Mouse (Mus musculus) ovary, postnatal 10 days (tissue): Measurements from ENCODE around the gene Pltp.

Experiments used
- DNase-seq: peaks from one replicate; pipeline ENCODE4 v3.0.0; 2022; ENCODE audit warnings: low spot score

Gene Pltp

DNA sequence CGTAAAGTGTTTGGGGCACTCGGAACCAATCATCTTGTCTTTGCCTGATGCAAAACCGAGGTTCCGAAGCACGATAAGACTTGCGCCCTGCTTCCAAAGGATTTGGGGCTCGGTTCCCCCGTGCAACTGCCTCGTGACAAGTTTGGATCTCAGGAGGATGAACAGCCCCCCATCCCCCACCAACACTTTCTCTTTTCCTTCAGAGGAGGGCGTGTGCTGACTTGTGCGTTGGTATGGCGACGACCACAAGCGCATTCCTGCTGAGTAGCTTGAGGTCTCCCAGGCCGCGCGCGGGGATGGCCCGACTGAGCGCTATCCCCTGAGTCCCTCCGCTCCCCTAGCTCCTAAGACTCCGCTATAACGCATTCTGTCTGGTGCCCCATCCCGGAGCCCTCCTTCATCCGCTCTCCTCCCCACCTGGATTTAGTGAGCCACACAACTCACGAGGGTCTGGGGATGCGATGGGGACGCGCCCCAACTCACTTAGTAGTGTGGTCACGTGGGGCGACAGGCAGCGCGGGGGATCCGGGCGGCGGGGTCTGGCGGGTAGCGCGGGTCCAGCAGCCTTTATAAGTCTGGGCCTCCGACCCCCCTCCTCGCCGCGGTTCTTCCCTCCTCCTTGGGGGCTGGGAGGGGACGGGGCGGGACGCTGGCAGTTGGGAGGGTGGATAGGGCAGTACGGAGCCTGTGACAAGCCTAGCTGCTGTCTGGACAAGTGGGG, at the start of gene Pltp:
Pltp (minus strand) TSS at position 611 of the 721 bp plus-strand sequence.
- no peak for DNase-seq

DNA sequence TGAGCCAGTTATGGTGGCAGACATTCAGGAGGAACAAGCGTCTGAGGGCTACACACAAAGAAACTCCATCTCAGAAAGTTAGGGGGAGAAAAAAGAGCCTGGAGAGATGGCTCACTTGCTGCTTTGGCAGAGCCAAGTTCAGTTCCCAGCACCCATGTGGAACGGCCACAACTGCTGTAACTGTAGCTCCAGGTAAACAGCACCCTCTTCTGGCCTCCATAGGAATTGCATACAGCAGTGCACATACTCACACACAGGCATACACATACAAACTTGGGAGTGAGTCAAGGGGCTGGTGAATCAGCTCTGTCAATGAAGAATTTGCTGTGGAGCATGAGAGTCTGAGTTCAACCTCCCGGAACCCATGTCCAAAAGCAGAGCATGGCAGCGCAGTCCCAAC, 48.6 kb upstream of the Pltp start:
- DNase-seq, result no peak

DNA sequence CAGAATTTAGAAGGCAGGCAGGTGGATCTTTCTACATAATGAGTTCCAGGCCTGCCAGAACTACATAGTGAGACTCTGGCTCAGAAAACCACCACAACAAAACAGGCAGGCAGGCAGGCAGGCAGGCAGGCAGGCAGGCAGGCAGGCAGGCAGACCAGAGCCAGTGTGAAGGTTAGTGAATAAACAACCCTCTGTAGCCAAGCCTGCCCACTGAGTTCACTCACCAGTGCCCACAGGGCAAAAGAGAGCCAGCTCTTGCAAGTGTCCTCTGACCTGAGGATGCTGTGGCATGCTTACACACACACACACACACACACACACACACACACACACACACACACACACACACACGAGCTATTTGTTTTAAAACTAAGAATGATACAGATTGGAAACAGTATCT, 46.0 kb upstream of the Pltp start:
- no peak for DNase-seq

DNA sequence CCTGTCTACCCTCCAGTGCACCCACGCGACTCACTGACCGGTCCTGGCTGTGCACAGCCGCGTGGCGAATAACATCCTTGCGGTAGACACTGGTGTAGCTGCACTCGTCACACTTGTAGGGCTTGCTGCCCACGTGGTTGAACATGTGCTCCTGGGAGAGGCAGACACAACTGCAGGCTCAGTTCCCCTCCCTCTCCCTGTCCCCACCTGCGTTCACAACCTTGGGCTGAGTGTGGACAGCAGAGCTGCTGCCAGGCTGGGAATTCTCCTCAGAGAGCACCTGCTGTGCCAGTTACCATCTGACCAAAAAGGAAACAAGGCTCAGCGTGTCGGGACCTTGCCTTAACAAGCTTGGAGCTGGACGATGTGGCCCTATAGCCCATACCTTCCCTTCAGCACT, 43.9 kb upstream of the Pltp start:
- no peak for DNase-seq

DNA sequence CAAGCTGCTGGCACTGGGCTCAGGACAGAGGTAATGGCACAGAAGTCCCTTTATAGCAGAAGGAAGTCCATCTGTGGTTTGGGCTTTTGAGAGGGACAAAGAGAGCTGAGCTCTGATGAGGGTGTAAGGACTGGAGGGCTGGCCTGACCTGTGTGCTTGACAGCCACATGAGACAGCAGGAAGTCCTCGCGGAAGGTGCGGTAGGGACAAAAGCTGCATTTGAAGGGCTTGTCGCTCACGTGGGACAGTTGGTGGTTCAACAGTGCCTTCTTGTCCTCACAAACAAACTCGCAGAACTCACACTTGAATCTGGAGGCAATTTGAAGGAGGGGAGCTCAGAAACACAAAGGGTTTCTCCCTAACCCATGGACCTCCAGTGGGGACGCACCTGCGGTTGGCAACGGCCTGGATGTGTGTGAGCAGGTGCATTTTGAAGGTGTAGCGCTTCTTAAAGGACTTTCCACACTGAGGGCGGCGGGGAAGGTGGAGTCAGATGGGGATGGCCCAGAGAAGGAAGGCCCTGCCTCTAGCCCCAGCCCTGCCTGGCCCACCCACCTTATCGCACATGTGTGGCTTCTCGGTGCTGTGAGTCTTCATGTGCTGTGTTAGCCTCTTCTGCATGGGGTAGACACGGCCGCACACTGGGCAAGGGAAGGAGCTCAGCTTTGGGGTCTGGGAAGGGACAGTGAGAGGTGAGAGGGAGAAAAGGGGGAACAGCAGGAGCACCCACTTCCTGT, 42.4 kb upstream of the Pltp start:
- DNase-seq, result no peak

DNA sequence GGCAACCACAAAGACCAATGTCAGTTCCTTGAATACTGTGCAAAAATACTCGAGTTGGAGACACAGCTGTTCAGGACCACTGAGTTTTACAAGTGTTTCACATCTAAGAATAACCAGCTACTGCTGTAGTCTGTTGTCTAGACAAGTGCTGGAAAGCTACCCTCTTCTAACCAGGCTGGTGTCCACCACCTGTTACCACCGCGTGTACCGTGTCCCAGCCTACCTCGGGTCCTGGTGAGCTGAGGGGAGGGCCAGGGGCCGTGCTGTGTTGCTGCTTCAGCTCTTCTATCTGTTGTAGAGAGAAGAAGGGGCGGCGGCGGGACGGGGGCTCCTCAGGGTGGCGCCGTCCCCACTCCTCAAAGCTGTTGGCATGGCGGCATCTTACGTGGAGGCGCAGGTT, 41.5 kb upstream of the Pltp start:
- DNase-seq, result no peak

DNA sequence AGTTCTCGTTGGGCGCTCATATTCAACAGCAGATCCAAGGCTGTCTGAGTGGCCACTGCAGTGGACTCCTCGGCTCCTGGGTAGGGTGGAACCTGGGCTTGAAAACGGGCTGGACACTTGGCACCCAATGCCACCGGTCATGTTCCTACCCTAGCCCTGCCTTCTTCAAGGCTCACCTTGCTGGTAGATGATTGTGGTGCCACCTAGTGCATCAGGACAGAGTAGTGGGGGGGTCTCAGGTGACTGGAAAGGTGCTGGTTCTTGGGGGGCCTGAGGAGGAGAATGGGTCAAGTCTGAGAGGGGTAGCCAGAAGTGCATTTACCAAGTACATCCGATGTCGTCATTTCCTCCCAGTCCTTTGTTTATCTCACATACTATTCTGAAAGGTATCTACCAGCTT, 40.5 kb upstream of the Pltp start:
- no peak for DNase-seq

DNA sequence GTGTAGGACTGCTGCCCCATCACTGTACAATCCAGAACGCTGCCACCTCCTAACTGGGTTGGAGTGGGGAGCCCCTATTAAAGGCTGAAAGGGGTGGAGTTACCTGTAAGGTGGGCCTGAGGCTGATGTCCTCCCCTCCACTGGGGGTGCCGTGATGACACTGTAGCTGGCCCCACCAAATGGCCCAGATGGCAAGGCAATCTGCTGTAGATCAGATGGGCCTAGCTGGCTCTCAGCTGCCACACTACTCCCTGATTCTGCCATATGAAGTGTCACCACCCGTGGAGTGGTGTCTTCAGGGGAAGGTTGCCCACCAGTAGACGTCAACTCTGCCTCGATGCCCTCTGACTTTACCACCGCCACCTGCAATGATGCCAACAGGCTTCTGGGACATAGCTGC, 38.4 kb upstream of the Pltp start:
- DNase-seq, result no peak

DNA sequence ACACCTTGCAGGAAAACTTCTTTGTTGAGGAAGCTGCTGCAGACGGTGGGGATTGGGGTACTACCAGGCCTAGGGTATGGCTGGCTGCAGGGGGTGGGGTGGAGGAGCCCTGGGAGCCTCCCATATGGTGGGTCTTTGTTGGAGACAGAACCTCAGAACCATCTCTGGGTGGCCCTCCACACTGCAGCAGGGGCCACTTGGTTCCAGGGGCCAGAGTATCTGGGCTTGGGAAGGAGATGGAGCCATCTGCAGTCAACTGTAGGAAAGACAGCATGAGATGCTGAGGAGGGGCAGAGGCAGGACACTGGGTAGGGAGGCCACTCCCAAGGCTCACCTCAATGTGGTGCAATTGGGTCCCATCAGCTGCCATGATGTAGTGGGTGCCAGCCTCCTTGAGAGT, 37.1 kb upstream of the Pltp start:
- no peak for DNase-seq

DNA sequence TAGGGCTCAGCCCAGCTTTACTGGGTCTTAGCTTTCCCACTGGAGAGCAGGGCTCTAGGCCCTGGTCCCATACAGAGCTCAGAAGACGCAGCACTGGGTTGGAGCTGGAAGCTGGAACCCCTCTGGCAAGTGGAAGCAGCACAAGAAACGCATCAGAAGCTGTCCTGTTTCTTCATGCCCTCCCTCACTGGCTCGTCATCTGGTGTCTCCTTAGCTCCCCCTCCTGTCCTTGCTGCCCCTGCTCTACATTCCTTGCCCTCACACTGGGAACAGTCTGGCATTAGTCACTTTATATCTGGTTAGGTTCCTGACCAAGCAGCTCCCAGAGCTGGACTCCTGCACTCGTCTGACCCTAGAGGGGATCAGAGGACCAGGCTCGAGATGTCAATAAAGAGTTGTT, 36.5 kb upstream of the Pltp start:
- no peak for DNase-seq

DNA sequence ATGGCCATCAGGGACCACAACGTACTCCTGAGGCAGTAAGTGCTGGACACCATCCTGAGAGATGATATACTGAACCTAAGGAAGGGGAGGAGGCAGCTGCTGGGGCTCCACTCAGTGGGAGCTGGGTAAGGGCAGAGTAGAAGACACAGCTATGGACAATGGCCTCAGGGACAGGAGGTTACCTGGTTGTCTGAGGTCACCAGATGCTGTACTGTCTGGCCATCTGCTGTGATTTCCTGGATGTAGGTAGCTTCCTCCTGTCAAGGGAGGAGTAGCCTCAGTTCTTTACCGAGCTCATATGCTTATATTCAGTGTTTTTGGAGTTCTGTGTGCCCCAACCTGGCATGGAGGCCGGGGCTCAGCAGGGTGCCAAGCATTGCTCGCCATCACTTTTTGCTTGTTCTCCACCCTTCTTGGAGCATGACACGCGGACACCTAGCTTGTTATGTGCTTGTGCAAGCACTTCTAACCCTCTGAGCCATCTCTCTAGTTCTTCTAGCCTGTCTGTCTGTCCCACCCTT, 35.2 kb upstream of the Pltp start:
- no peak for DNase-seq

DNA sequence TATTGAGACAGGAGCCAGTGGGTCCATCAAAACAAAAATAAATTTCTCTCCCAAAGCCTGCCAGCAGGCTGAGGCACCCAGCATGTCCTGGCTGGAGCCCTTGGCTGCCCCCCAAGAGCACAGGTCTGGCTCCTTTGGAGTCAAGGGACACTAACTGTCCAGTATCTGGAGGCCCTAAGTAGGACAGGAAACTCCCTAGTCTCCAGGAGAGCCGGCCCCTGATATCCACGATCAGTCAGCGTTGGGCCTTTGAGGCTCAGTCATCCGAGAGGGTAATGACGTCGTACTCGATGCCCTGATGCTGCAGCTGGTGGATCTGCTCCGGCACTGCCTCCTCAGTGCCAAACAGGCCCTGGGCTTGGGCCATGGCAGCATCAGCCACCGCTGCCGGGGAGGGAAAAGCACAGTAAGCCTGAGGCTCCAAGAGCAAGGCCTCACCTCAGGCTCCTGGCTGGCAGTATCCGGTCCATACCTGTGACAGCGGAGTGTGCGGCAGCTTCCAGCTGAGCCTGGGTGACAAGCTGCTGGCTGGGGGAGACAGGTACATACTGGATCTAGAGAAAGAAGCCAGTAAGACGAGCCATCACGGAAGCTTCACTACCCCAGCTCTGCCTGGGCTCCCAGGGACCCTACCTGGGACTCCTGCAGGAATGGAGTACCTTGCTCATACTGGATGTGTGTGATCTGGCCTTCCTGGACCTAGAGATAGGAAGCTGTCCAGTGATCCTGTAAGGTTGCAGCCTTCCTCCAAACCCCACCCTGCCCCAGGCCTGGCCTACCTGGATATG, 34.6 kb upstream of the Pltp start:
- DNase-seq, result no peak

DNA sequence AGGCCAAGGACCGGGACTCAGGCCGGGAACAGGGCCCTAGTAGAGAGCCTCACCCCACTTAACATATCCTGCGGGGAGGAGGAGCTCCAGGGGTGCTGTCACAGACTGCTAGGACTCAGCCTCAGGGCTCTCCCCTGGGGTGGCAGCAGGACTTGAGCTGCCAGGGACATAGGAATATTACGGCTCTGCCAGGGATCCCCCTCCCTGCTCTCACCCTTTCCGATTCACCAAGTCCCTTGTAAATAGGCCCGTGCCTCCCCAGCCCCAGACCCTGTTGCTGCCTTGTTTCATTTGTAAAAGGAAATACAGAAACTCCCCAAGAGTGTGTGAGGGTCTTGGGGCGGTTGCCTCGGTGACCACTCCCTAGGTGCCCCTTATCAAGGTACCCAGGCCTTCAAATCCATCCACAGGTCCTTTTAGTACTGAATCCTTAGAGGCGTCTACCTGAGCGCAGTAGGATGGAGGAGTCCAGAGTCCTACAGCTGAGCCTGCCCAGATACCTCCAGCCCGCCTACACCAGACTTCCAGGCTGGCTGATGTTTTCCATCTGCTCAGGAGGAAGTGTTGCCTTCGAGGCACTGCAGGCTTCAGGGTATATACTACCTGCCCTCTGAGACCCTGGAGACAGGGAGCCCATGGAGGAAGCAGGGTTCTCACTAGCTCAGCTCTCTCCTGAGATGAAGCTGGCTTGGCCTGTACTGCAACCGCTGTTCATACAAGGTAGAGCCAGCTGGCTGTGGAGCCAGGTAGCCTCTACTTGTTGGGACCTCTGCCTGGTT, 33.7 kb upstream of the Pltp start:
- DNase-seq, result no peak

DNA sequence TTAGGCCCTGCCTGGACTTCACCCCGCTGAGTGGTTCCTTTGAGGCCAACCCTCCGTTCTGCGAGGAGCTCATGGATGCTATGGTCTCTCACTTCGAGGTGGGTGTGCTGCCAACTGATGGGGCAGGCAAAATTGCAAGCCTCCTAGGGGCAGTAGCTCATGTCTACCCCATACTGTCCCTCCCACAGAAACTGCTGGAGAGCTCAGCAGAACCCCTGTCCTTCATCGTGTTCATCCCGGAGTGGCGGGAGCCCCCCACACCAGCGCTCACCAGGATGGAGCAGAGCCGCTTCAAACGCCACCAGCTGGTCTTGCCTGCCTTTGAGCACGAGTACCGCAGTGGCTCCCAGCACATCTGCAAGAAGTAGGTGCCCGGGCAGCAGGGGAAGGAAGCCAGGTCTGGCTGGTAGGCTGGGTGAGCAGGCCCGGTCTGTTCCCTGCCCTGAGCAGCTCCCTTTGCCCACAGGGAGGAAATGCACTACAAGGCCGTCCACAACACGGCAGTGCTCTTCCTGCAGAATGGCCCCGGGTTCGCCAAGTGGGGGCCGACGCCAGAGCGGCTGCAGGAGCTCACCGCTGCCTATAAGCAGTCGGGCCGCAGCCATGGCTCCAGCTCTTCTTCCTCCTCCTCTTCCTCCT, 33.0 kb upstream of the Pltp start:
- no peak for DNase-seq

DNA sequence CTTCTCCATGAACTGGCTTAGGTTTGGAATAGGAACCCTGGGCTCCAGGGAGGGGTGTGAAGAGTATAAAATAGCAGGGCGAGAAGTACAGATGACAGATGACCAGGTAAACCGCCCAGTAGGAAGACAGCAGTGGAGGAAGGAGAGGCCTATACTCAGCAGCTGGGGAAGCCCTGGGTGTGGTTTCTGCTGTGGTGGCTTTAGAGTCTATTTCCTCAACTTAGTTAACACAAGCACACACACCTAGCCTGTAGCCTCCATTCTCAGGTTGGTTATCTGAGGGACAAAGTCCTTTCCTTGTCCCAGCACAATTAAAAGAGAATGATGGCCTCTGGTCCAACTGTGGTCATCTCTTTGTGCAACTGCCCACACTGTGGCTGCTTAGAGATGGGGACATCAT, 32.4 kb upstream of the Pltp start:
- DNase-seq, result no peak

DNA sequence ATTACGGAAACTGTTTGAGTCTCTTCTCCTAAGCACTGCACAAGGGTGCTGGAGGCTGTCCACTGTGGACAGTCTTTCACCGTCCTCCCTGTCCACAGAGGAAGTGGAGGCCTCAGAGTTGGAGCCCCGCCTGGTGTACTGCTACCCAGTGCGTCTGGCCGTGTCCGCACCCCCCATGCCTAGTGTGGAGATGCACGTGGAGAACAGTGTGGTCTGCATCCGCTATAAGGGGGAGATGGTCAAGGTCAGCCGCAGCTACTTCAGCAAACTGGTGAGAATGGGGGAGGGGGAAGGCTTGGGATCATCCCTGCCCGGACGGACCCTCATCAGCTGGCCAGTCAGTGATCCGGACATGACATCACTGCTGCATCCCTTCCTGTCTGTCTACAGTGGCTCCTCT, 31.5 kb upstream of the Pltp start:
- no peak for DNase-seq

DNA sequence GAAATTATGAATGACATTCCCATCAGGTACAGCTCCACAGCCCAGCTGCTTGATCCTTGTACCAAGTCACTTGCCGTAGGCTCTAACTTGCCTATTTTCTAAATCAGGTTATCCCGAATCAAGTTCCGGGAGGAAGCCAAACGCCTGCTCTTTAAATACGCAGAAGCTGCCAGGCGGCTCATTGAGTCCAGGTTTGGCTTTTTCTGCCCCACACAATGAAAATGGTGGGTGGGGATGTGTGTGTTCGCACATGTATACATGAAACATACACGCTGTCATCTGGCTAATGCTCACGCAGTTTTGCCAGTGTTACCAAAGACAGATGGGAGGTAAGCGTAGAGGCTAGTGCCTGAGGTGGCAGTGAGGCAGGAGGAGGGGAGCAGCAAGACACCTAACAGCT, 29.1 kb upstream of the Pltp start:
- DNase-seq, result no peak

DNA sequence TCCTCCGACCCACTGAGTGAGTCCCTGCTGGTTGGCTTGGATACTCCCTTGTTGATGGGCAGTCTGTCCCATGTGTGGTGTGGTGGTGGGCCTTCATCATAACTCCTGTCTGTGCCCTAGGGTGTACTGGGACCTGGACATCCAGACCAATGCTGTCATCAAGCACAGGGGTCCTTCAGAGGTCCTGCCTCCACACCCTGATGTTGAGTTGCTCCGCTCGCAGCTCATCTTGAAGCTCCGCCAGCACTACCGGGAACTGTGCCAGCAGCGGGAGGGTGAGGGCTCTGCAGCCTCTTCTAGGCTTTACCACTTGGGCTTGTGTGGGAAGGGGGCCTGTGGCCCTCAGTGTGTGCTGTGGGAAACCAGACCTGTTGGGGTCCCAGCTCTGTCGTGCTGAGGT, 28.3 kb upstream of the Pltp start:
- peak; percentile 69 for DNase-seq

DNA sequence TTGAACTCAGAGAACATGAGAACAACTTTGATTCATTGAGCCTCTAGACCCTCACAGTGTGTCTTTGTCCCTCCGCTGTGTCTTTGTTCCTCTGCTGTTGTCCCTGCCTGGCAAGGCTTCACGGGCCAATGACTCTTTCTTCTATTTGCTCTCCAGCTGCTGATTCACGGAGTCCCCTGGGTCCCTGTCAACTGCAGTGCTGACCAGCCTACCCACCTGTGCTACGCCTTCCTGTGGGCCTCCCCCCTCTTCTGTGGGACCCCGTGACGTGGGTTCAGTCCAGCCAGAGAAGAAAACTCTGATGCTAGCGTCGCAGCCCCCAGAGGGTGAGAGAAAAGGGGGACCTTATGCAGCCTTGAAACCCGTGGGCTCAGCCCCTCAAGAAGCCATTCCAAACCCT, 25.1 kb upstream of the Pltp start:
- no peak for DNase-seq

DNA sequence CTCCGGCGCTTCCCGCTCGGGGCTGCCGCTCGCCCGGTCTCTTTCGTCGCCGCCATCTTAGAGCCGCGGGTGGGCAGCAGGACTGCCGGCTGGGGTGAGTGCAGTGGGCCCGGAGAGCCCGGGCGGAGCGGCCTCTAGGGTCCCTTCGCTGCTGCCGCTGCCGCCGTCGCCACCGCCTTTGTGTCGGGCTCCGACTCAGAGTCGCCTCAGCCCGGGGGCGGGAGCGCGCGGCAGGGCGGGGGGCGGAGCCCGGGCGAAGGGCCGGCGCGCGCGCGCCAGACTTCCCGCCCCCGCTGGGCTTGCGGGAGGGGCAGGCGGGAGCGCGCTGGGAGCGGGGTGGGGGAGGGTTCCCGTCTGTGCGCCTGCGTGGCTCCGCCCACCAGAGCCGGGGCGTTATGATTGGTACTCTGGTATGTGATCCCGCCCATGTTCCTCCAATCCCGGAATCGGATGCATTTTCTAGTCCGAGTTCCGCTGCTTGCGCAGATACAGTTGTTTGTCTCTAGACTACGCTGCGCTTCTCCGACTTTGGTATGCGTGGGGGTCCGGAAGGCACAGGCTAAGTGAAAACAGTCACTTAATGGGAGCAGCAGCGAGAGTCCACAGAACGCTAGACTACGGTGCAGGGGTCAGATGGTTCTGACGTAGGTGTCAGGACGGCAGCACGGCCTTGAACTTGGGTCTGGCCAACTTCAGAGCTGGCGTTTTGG, 22.2 kb upstream of the Pltp start:
- peak; percentile 85 for DNase-seq

DNA sequence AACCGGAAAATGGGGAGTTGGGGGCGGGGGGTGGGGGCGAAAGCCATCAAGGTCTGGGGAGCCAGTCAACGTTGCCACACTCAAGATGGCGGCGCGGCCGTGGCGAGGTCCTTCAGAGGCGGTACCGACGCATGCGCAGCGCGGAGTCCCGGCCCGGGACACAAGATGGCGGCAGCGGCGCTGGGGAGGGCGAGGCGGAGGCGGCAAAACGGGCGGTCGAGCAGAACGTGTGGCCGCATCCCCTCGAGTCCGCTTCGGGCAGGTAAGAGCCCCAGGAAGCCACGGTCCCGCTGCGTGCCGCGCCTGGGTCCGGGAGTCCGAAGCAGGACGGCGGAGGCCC, 21.7 kb upstream of the Pltp start, which contains the start of gene Pcif1:
Pcif1 (plus strand) TSS at position 77 of the 340 bp plus-strand sequence.
- DNase-seq, result peak; percentile 98
